Mouse (Mus musculus) skeletal muscle tissue, adult 2 months (tissue): ENCODE results near the gene Abhd14a.
"Not testable (repeated sequence)": the region's sequence is repeated elsewhere in the genome, so short reads cannot be mapped to it uniquely, and the experiment has no call there.

Experiments used
- DNase-seq: peaks from one replicate; pipeline ENCODE4 v3.0.0-alpha.2; 2012; ENCODE audit warnings: low read depth, low spot score

Abhd14a gene

DNA sequence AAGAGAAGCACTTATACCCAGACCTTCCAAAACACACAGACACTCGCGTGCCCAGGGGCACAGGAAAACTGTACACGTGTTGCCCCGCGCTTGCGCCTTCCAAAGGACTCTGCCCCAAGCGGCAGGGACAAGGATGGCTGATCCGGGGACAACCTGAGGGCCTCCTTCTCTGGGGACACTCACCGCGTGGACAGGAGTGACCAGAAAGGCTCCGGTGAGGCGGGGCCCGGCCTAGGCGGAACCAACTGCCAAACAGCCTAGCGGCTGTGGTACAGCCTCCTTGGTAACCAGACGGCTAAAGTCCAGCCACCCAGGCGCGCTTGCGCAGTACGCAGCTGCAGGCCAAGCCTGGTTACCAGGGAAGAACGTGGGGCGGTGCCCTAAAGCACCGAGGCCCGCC, at the start of gene Abhd14a, which contains the start of gene Abhd14b:
TSS of gene Abhd14a (minus strand) at position 331 of the 400 bp plus-strand sequence.
TSS of gene Abhd14b (plus strand) at position 112 of the 400 bp plus-strand sequence.
- peak; percentile 97 for DNase-seq

DNA sequence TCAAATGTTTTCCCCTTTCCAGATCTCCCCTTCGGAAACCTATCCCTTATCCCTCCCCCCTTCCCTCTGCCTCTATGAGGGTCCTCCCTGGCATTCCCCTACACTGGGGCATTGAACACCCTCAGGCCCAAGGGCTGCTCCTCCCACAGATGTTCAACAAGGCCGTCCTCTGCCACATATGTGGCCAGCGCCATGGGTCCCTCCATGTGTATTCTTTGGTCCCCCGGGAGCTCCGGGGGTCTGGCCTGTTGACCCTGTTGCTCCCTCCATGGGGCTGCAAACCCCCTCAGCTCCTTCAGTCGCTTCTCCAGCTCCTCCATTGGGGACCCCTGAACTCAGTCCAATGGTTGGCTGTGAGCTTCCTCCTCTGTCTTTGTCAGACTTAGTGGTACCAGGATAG, 40.1 kb upstream of the Abhd14a start:
- DNase-seq: not testable (repeated sequence)

DNA sequence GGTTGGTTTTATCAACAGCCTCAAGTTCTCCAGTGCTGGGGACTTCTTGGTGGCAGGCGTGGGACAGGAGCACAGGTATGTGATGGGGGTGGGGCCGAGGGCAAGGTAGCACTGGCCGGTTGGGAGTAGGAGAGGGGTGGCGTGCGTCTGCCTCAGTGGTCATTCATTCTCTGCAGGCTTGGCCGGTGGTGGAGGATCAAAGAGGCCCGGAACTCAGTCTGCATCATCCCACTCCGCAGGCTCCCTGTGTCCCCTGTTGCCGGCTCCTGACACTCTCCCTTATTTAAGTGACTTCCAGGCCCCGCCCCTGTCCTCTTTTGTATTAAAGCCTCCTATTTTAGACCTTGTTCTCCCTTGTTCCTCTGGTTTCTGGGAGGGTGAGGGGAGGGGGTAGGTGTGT, 37.6 kb upstream of the Abhd14a start:
- DNase-seq: no peak

DNA sequence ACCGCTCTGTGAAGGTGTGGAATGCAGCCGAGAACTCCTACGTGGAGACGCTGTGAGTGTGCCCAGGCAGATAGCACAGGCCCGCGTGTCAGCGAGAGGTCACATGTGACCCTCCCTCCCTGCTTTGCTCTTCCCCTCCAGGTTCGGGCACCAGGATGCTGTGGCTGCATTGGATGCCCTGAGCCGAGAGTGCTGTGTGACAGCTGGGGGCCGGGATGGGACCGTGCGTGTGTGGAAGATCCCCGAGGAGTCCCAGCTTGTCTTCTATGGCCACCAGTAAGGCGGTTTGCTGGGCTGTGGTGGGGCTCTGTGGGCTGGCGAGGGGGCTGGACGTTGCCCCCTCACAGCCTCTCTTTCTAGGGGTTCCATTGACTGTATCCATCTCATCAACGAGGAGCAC, 36.1 kb upstream of the Abhd14a start:
- no peak for DNase-seq

DNA sequence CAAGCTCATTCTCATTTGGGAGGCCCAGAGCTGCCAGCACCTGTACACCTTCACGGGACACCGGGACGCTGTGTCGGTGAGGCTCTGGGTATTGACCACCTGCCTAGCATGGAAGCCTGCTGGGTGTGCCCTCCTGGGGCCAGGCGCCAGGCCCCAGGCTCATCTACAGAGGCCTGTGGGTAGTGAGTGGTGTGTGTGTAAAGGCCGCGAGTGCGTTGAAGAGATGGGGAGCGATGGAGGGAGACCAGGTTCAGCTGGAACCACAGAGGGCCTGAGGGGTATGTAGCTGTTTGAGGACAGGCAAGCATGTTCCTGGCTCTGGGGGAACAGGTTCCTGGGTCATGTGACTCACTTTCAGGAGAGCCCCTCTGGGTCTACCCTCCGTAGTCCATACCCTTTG, 35.7 kb upstream of the Abhd14a start:
- DNase-seq: no peak

DNA sequence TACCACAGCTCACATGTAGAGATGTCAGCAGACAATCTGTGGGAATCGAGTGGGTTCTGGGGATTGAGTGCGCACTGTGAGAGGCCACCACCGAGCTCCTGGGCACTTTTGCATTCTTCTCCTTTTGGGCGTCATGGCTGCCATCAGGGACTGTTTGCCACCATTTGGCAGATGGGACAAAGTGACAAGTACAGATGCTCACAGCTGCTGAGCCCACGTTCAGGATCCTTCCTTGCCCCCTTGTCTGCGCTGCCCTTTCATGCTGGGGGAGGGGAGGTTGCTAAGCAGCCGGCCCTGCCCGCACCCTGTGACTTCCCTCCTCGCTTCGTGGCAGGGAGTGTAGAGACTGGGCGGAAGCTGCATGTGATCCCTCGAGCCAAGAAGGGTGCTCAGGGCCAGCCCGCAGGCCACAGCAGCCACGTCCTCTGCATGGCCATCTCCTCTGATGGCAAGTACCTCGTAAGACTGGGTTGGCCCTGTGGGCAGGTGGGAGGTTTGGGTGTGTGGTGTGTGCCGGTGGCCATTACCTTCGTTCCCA, 35.2 kb upstream of the Abhd14a start:
- DNase-seq: no peak

DNA sequence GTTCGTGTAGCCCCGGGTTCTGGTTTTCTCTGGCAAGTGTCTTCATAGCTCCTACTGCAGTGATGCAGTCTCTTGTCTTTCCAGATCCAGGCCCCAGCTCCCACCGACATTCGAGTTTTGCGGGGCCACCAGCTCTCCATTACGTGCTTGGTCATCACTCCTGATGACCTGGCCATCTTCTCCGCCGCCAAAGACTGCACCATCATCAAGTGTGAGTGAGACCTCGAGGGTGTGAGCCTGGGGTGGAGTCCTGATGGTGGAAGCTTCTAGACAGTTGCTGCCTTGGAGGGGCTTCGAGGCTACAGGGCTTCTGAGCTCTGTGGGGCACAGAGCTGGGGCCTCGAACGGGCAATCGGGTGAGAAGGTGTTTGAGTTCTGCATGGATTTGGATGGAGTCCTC, 34.2 kb upstream of the Abhd14a start:
- no peak for DNase-seq

DNA sequence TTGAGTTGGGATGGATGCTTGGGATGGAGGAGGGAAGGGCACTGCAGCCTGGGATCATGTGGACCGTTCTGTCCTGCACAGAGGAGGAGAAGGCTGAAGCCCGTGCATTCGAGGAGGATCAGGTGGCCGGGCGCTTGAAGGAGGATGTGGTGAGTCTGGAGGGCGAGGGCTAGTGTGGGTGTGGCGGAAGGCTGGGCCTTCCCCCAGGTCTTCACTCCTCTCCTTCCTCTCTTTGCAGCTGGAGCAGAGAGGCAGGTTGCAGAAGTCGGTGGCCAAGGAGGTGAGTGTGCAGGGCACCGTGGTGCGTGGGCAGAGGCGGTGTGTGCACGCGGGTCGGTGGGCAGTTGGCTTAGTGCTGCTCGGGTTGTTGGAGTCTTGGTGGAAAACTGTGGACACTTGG, 33.6 kb upstream of the Abhd14a start:
- no peak for DNase-seq

DNA sequence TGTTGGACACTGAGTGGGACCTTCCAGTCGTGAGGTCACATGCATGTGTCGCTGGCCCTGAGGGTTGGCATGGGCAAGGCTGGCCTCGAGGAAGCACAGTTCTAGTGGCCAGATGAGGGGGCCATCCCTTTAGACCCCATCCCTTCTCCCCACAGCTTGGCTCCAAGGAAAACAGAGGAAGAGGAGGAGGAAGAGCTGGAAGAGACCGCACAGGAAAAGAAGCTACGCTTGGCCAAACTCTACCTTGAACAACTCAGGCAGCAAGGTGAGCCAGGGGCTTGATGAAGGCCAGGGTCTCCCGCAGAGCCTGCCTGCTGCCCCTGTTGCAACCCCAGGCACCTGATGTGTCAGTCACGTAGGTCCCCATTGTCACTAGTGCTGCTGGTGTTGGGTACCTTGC, 33.1 kb upstream of the Abhd14a start:
- no peak for DNase-seq

DNA sequence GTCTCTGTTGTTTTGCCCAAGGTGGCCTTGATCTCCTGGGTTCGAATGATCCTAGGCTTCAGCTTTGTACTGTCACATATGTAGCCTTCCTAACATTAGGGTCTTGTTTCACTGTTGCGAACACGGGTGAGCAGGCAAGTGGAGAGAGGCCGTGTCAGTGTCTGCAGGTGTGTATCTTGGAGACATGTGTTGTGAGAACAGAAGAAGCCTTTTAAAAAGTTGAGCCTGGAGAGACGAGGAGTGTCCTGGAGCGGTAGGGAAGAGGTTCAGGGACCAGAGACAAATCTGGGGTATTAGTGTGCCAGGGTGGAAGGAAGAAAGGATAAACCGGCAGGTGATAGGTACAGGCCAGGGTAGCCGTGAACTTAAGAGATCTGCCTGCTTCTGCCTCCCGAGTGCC, 30.6 kb upstream of the Abhd14a start:
- no peak for DNase-seq

DNA sequence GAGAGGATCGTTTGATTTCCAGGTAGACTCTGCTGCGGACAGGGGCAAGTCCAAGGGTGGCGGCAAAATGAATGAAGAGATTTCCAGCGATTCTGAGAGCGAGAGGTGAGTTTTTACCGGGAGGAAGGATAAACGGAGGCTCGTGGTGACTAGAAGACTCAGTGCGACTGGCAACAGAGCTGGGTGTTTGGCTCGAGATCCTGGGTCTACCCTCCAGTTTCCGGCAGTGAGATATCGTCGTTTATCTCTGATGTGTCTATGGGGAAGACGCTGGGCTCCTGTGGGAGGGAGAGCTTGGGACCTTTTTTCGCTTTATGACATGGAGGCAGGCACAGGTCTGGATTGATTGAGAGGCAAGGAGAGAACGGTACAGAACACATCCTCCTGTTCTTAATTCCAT, 30.2 kb upstream of the Abhd14a start:
- no peak for DNase-seq

DNA sequence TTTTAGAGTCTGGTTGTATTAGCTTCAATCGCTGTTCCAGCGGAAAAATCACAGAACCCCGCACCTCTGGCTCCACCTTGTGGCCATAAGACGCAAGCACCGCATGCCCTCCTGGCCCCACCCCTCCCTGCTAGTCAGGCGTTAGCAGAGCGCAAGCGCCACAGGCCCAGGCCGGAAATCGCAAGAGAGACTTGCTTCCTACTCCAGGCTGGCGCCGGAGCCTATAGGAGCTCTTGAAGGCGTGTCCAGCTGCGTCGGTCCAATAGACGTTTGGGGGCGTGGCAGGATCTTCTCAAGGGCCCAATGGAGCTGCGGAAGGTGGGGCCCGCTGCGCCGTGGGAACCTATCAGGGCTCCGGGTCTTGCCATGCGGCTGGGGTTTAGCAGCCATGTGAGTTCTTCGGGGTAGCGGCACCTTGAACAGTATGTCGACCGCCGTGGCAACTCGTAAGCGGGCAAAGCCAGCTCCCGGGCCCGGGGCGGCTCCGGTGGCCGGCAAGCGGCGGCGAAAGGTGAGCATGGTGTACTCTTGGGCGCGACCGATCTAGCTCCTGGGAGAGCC, 29.5 kb upstream of the Abhd14a start, which contains the start of gene Parp3:
TSS of gene Parp3 (minus strand) at position 26 of the 561 bp plus-strand sequence.
- peak; percentile 100 for DNase-seq

DNA sequence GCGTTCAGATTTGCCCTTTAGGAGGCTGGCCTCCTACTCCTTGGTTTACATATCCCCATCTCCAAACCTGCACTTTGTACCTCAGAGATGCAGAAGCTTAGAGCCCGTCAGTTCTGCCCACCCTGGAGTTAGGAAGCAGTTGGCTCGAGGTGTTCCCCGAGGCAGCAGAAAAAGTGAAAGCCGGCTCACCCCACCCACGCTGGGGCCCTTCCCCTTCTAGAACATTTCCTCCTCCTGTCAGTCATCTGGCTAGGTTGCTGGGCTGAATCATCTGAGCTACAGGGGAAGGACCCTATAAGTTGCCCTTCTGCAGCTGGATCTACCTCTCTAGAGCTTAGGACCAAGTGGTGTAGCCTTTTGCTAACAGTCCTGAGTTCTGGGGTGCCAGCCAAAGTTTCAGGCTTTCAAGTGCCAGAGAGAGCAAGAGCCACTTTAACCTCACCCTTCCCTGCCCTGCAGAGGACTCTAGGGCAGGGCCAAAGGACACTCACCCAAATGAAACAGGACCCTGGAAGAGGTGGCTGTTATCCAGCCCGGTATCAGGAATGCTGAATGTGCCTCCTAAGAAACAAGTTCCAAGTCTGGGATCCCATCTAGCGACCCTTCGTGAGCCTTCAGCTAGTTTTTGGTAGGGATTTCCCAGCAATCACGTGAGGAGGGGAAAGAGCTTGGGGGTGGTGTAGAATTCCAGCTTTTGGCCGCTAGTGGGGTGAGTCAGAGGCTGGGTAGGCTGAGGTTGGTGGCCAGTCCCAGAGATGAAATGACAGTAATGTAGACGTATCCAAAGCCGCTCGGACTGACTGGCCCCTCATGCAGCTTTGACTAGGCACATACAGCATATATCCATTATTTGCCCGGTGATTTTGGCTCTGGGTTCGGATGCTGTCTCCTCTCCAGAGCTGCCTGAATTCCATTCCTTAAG, 28.8 kb upstream of the Abhd14a start:
- peak; percentile 87 for DNase-seq

DNA sequence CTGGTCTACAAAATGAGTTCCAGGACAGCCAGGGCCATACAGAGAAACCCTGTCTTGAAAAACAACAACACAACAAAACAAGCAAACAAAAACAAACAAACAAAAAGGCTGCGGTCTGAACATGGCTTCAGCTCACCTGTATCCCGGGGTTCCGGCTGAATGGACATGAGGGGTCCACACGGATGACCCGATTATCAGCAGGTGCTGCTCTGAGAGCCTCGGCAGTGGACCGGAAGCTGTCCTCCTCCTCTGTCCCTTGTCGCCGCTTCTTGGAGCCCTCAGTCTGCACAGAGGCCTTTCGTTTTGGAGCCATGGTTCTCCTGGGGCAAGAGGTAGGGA, 28.2 kb upstream of the Abhd14a start, which contains the start of gene Rrp9:
TSS of gene Rrp9 (plus strand) at position 301 of the 339 bp plus-strand sequence.
- DNase-seq: no peak

DNA sequence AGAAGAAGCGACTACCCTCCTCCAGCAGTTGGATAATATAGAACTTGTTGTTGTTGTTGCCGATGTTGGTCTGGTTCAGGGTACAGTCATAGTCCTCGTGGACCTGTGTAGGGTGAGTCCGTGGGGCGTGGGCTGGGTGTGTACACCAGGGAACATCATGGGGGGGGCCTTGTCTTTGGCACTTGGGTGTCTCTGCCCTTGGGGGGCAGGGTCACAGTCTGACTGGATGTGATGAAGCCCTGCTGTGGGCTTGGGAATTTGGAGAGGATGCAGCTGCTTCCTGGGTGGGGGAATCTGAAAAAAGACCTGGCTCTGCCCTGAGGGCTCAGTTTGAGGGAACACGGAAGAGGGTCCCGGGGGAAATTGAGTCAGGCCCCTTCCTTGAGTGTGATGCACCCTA, 27.6 kb upstream of the Abhd14a start:
- no peak for DNase-seq

DNA sequence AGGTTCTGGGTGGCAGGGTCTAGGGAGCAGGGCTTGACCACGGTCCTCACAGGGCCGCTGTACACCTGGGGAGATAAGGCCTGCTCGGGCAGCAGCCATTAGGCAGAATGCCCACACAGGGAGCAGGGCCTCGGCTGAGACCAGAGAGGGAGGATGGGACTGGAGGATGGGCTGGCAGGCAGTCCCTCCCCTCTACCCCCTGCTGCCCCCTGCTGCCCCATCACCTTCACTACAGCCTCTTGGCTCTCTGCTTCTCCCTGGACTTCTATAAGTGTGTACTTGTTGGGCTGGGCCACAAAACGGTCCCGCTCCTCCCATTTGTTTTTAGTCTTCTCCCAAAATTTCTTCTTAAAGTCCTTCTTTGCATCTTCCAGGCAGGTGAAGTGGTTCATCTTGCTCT, 27.0 kb upstream of the Abhd14a start:
- peak; percentile 77 for DNase-seq

DNA sequence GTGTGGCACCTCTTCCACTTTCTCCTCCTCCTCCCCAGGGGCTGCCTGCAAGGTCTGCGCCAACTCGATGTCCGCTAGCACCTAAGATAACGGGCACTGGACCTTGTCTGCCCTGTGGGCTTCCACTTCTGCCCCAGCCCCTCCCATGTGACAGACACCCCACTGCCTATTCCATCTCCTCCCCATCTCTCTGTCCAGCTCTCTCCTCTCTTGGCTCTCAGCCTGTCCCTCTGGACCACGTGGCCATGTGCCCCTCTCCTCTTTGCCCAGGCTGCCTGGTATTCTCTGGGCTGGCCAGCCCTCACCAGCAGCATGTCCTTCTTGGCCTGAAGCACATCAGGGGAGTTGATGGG, 26.3 kb upstream of the Abhd14a start:
- no peak for DNase-seq

DNA sequence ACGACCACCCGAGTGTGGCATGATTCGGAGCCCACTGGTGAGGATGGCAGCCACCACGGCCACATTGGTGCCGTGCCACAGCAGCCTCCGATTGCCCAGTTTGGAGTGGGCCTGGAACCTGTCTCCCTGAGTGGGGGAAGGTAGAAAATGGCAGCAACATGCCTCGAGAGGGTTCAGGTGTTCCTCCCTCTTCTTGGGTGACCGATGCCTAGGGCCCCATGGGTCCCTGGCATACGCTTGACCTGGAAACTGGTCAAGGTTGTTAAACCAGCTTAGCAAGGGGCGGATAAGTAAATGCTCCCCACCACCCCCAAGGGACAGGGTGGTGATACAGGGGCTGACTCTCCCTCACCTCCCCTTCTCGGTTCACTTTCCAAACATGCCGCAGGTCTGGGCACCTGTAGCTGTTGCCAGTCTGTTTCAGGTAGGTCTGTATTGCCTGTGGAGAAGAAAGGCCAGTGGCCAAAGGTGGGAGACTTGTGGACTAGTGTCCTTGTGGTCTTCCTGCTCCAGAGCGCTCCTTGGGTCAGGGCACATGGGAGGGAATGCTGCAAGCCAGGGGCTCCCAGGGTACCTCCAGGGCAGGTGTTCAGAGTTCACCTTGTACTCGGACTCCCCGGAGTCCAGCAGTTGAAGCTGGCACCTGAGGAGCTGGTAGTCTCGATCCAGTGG, 25.7 kb upstream of the Abhd14a start:
- no peak for DNase-seq

DNA sequence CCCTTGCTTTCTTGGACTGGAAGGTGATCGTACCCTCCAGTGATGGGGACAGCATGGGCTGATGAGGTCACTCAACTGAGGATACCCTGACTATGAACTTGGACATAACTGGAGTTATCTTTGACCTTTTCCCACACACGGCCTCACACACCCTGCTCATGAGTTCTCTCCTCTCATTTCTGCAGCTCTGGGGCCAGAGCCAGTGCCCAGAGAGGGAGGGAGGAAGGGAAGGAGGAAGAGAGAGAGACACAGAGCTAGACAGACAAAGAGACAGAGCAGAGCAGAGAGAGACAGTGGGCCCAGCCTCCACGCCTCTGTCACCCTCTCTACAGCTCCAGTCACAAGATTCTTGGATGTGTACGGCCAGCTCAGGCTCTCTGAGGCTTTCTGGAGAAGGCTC, 24.8 kb upstream of the Abhd14a start:
- DNase-seq: peak; percentile 44

DNA sequence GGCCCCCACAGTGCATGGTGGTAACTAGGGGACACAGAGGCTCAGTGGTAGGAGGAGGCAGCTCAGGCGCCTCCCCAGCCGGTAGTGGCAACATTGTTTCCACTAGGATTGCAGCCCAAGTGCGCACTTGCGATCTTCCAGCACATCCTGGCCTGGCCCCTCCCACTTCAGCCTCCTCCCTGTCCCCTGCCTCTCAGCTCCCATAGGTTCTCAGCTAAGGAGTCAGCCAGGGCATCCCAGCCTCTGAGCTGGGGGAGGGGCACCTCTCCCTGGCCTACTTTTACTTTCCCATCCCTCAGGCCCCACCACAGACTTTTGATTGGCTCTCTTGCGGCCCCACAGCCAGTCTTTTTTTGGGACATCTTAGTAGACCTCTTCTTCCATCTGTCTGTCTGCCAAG, 24.4 kb upstream of the Abhd14a start:
- peak; percentile 70 for DNase-seq

DNA sequence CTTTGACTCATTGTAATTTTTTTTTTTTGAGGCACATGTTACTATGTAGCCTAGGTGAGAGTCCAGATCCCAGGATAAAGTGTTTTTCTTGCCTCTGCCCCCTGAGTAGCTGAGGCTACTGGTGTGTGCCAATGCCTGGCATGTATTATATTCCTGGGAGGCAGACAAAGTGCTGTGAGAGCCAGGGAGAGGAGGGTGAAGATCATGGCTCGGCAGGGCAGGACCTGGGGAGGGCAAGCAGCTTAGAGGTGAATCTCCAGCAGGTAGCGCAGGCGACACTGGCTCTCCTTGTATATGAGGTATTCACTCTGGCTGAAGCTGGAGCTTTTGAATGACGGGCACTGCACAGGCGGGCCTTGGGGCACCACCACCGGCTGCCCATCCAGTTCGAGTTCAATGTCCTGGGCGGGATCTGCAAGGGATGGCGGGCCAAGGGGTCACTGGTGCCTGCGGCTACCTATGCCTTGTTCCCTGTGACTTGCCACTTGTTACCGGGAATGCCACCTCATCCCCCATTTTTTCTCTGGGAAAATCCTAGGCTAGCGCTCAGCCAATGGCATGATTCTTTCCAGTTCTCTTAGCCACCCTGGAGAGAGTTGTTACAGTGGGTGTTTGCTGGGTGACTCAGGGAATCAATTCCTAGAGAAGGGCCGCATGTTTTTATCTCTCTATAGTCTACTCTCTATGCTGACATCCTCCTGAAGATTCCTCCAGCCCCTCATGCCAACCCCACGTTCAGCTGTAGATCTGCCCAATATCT, 23.7 kb upstream of the Abhd14a start:
- DNase-seq: no peak

DNA sequence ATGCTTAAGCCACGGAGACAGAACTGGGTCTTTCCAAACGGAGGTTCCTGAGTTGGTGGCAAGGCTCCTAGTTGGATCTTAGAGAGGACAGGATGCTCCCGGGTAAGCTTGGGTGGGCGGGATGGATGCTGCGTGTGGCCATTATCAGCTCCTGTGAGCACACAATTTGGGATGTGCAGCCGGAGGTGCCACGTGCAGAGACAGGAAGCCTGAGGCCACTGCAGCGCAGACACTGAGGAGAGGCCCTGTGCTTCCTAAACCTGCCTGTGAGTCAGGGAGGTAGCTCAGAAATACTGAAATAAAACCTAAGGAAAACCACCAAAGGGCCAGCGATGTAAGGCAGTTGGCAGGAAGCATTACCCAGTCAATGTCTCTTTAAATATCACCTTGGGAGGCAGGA, 22.3 kb upstream of the Abhd14a start:
- no peak for DNase-seq
